Mouse (Mus musculus) cortical plate, adult 2 months (tissue): ENCODE data around the gene Tbc1d9.

Experiments used
- CTCF ChIP-seq: fragments of 200-500 bp; IDR thresholded peaks from 2 replicates; pipeline ENCODE4 v1.5.1; 2011; ENCODE audit warnings: mild to moderate bottlenecking, control low read depth, low read length; ENCODE audit not compliant: insufficient read depth; ENCODE audit errors: extremely low read depth
- POLR2A ChIP-seq: fragments of 200-500 bp; IDR thresholded peaks from 2 replicates; pipeline ENCODE4 v1.6.1; 2011; ENCODE audit warnings: mild to moderate bottlenecking, low read length, control low read depth; ENCODE audit not compliant: insufficient read depth; ENCODE audit errors: extremely low read depth

GRCm38 (mm10) chr8:83200191-83201177, 35.3 kb downstream of the Tbc1d9 start:
- TF ChIP-seq CTCF (no peak), POLR2A (no peak)
